Mouse (Mus musculus) adrenal gland, postnatal 14 days (tissue): ENCODE data around the gene Chrdl2. TPM values are rescaled to one million over a fixed set of nuclear protein-coding genes. Genes with fewer than 3 reads are reported as not detected.

Experiments used
- DNase-seq: peaks from one replicate; pipeline ENCODE4 v3.0.0; 2021; ENCODE audit warnings: mixed read lengths
- total RNA-seq: library from RNA; stranded (reverse); gene quantifications from 2 replicates; pipeline ENCODE4 v1.2.3, GENCODE M21; 2021

Gene Chrdl2
- total RNA-seq, 1 experiment from 2014 or later, result not detected

GRCm38 (mm10) chr7:99982256-99983242 lies 23.4 kb upstream of the Chrdl2 start:
- DNase-seq, result no peak

DNA sequence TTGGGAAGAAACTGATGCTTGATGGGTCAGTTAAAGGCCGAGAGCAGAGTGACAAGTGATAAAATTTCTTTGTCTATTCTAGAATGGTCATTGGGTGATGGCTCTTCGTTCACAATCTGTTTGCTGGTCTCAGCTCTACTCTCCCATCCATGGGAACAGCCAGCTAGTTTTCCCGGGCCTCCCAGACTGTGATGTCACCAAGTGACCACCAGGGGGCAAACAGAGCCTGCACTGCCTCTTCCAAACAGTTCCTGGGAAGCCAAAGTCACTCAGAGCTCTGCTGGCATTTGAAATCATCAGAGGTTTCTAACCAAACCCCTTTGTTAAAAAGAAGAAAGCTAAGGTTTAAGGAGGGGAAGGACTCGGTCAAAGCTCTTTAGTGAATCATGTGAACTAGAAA lies 17.2 kb upstream of the Chrdl2 start:
- peak; percentile 83 for DNase-seq

DNA sequence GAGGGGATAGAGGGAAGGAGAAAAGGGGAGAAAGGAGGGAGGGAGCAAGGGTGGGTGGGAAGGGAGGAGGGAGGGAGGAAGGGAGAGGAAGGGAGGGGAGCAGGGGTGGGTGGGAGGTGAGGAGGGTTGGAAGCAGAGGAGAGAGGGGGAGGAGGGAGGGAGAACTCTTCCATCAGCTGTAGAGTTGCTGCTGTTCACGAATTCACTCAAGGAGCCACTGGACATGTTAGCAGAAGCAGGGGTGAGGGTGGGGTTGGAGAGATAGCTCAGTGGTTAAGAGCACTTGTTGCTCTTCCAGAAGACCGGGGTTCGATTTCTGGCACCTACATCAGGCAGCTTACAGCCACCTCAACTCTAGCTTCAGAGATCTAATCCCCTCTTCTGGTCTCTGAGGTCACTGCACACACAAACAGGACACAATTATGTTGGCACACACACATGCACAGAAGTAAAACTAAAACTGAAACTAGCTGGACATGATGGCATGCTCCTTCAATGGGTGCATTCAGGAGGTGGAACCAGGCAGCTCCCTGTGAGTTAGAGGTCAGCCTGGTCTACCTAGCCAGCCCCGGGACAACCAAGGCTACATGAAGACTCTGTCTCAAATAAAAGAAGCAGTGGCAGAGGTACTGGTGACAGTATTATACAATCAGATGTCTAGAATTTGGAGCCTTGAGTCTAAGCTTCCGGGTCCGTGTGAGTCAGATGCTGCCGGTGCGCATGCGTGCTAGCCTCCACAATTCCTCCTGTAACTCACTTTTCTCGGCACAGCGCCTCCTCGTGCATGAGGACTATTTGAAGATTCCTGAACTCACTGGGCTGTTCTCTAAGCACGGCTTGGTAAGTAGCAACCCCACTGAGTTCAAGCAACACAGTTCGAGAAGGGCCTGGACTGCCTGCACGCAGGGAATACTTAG lies 15.9 kb upstream of the Chrdl2 start:
- DNase-seq, result peak; percentile 83

DNA sequence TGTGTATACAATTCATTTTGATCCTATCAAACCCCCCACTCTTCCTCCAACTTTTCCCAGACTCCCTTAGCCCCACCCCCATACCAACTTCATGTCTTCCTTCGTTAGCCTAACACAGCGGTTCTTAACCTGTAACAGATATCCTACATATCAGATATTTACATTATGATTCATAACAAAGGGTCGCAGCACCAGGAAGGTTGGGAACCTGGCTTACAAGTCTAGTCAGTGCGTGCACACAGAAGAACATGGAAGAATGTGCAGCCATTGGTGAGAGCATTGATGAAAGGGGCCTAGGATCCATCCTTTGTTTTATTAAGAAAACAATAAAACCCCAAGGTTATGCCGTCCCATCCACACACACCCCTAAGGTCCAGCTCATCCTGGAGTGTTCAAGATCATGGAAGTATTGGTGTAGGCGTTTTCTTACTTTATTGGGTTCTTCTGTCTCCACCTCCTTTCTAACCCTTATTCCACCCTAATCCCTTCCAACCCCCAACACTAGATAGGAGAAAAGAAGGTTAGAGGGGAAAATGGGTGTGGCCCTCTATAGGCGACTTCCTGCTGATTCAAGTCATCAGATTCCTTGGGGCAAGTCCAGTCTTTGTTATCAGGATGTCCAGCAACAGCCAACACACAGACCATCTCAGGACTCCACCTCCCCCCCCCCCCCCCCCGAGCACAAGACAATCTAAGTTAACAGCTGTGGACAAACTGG lies 14.8 kb upstream of the Chrdl2 start:
- no peak for DNase-seq

DNA sequence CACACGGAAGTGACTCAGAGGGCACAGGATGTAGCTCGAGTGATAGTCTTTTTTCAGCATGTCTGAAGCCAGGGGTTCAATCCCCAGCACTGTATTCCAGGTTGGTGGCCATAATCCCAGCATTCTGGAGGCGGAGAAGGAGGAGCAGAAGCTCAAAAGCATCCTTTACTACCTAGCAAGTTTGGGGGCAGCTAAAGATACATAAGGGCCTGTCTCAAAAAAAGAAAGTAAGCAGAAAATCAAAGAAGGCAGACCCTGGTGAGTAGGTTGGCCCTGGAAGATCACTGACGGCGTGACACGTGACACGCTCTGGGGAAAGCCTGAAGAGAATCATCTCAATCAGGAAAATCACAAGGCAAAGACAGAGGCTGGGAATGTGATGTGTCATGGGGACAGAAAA lies 12.8 kb upstream of the Chrdl2 start:
- DNase-seq, result no peak

GRCm38 (mm10) chr7:99995186-99995585 lies 10.8 kb upstream of the Chrdl2 start:
- DNase-seq, result no peak

DNA sequence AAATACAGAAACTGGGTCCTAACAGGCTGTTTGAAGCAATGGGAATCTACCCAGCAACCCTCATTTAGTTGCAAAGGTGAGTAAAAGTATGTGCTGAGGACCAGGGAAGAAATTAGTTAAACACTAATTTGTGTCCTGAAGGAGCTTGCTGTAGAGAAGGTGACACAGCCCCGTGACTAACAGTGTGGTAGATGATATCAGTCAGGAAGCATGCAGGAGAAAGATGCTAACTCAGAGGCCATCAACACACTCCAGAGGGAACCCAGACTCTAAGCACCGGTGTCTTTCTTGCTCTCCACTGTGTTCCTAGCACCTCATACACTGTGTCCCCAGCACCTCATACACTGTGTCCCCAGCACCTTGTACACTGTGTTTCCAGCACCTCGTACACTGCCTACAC lies 7.3 kb upstream of the Chrdl2 start:
- no peak for DNase-seq

DNA sequence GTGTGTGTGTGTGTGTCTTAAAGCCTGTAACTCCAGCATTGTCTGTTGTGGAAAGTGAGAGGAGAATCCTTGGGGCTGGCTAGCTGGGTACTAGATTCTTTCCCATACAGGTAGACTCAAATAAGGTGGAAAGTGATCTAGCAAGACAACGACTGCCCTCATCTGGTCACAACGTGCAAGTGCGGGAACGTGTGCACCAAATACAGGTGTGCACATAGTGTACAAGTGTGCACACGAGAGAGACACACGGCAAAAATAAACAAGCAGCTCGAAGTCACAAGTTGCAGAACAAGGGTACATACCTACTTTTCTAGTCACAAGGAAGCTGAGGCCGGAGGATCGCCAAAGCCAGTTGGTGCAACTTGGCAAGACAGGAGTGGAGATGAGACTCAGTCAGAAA lies 2.2 kb upstream of the Chrdl2 start:
- peak; percentile 37 for DNase-seq

- DNase-seq, result no peak
Observed at GRCm38 (mm10) chr7:100006411-100006810, 439 bp downstream of the Chrdl2 start.

DNA sequence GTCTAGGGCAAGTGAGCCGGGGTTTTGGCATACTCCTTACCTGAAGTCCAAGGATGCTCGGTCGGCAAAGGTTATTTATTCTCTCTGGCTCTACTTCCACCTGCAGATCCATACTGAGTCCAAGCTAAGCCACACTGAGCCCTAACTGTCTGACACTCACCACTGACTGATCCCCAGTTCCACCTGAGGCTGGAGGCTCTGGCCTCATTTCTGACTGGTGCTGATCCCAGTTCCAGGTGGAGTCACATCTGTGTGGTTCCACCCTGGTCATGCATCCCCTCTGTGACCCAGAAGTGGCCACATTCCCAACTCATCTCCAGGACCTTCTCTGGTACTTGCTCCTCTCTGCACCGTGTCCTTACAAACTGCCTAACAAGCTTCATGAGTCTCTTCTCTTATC lies 2.8 kb downstream of the Chrdl2 start:
- DNase-seq, result no peak

DNA sequence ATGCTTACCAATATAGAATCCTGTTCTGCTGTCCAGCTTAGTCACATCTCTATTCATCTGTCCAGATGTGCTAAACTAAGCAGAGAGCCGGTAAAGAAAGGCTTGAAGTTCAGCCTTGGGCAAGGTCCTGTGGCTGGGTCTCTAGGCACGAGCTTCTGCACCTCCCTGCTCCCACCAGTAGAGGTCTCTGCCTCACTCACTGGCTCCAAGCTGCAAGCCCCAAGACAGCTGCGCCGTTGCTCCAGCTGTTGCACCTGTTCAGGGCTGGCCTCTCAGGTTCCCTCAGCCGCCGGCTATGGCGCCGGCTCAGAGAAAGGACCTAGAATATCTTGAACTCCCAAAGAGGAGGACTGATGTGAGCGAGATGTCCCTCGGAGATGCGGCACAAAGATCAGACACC lies 3.7 kb downstream of the Chrdl2 start:
- peak; percentile 80 for DNase-seq

- DNase-seq, result peak; percentile 40
Observed at GRCm38 (mm10) chr7:100010711-100011110, 4.7 kb downstream of the Chrdl2 start.

- DNase-seq, result peak; percentile 40
Observed at GRCm38 (mm10) chr7:100012085-100012484, 6.1 kb downstream of the Chrdl2 start.

GRCm38 (mm10) chr7:100012515-100012914 lies 6.5 kb downstream of the Chrdl2 start:
- no peak for DNase-seq

DNA sequence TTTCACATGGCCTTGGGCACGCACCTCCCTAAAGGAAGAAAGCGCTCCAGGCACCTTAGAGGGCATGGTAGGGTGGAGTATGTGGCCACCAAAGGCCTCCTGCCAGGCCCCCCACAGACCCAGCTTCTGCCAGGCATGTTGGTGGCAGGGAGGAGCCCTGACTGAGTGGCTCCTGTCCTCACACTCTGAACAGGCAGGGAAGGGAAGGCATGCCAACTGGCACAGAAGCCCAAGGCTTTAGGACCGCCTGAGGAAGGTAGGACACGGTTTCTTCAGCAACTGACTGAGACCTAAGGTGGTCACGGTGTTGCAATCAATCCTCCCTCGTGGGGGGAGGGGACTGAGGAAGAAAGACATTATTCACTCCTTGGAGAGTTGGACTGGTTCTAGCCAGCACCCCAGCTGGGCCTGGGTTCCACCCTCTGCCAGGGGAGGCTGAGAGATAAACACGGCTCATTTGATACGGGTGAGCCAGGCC lies 8.2 kb downstream of the Chrdl2 start:
- DNase-seq, result peak; percentile 74

DNA sequence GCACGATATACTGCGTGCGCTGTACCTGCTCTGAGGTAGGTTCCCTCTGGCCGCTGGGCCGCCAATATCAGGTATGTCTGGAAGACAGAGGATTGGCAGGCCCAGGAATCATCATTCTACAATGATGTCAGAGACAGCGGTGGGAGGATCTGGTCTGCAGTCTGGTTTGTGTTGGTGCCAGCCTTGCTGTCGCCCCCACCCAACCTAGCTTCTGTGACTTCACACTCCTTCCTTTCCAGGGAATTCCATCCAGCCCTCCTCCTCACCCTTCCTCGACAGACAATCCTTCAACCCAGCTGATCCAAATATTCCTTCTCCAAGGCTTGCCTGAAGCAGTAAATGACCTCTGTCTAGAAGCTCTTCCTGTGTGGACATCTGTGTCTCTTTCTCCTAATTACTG lies 11.1 kb downstream of the Chrdl2 start:
- no peak for DNase-seq

DNA sequence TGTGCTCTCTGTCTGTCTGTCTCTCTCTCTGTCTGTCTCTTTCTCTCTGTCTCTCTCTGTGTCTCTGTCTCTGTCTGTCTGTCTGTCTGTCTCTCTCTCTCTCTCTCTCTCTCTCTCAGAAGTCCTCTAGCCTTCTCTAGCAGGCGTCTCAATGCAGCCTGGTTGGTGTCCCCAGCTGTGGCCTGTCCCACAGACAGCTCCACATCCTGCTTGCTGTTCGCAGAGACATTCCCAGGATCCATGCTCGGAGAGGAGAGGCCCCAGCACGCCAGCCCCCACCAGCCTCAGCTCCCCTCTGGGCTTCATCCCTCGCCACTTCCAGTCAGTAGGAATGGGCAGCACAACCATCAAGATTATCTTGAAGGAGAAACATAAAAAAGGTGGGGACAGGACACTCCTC lies 21.4 kb downstream of the Chrdl2 start:
- no peak for DNase-seq

GRCm38 (mm10) chr7:100029307-100029706 lies 23.3 kb downstream of the Chrdl2 start:
- peak; percentile 66 for DNase-seq

DNA sequence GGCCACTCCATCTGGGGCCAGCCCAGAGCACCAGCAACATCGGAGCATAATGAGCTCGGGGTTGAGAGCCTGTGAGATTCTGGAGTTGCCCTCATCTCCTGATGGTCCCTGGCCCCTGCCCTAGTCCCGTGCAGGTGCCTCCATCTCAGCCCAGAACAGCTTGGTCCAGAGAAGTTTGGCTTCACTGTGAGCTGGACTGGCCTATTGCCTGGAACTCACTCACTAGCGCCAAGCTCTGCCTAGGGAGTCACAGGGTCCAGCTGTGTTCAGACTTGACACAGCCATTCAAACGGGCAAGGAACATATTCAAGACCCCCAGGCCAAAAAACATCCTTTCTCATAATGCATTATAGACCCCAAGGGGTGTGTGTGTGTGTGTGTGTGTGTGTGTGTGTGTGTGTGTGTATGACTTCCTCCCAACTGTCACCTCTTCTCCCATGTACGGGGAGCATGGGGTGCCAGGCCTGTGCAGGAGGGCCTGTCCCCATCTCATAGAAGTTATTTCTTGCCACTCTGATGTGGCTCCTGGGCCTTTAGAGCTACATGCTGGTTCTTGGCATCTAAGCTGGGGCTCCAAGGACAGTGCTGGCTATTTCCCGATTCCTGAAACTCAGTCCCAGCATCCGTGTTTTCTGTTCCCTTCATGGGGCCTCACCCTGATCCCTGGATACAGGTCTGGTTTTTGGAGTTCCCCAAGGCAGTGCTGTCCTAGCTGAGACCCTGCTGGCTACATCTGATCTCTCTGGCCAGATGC lies 25.2 kb downstream of the Chrdl2 start:
- DNase-seq, result no peak

DNA sequence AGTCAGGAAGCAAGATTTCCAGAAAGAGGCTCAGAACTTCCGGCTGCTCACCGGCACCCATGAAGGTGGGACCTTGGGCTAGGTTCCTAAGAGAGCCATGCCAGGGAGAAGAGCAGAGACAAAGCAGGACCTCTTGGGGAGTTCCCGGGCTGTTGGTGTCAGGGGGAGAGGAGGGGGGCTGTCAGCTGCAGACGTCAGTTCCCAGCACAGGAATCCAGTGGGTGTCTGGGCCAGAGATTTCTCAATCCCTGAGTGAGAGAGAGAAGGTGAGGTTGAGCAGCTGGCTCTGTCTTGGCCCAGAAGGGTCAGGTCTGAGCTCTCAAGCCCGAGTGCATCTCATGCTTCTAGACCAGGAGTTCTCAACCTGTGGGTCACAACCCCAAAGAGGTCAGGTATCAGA lies 27.7 kb downstream of the Chrdl2 start:
- no peak for DNase-seq

GRCm38 (mm10) chr7:100034815-100035463 lies 29.0 kb downstream of the Chrdl2 start:
- DNase-seq, result peak; percentile 34
